Mouse (Mus musculus) lung, adult 2 months (tissue): Measurements from ENCODE around the gene Ssx2ip.

Source experiments
- CTCF ChIP-seq: fragments of 200-500 bp; IDR thresholded peaks from 2 replicates; pipeline ENCODE4 v1.5.1; 2011; ENCODE audit warnings: mild to moderate bottlenecking, low read length, control low read depth; ENCODE audit not compliant: insufficient read depth
- POLR2A ChIP-seq: fragments of 200-500 bp; IDR thresholded peaks from 2 replicates; pipeline ENCODE4 v1.6.1; 2011; ENCODE audit warnings: low read depth, mild to moderate bottlenecking, control low read depth, low read length, borderline replicate concordance; ENCODE audit errors: extremely low read depth

GRCm38 (mm10) chr3:146440422-146440821, 36.0 kb downstream of the Ssx2ip start:
- TF ChIP-seq CTCF (no peak), POLR2A (no peak)
